Mouse (Mus musculus): ENCODE measurements around the gene Mfsd2b. TPM values are rescaled to one million over a fixed set of nuclear protein-coding genes. Genes with fewer than 3 reads are reported as not detected.

Mfsd2b gene
- total RNA-seq, 4 experiments from 2014 or later: 0.66 to 0.89 (median 0.77) TPM

- no peak for DNase-seq (ENCODE audit: low spot score in 2 of 2)
These were observed 57.3 kb downstream of the Mfsd2b start for GRCm38 (mm10) chr12:4816680-4817360.

GRCm38 (mm10) chr12:4813636-4814035 lies 60.5 kb downstream of the Mfsd2b start:
- no peak for DNase-seq (ENCODE audit: low spot score in 2 of 2)

Other genes starting within 250 kb of the Mfsd2b start
- gene Fam228a, start 135.9 kb downstream of the Mfsd2b start, total RNA-seq (2022): 1 to 10 TPM; 1.6 to 2.9 (median 2.1) TPM
- 10 to 100 TPM; 11.6 to 17.1 (median 13.1) TPM for gene Pfn4, start 105.3 kb downstream of the Mfsd2b start, total RNA-seq (2022)
- gene Fam228b, start 105.1 kb downstream of the Mfsd2b start, total RNA-seq (2022): 10 to 100 TPM; 17.6 to 20.0 (median 19.1) TPM
- 10 to 100 TPM; 69.8 to 92.7 (median 81.2) TPM for gene Sf3b6, start 56.8 kb downstream of the Mfsd2b start, total RNA-seq (2022)
- 10 to 100 TPM; 31.7 to 41.8 (median 39.3) TPM for gene Fkbp1b, start 32.8 kb downstream of the Mfsd2b start, total RNA-seq (2022)
- 10 to 100 TPM; 10.8 to 16.3 (median 13.0) TPM for gene Wdcp, start 31.1 kb downstream of the Mfsd2b start, total RNA-seq (2022)
- 10 to 100 TPM; 51.3 to 64.0 (median 57.8) TPM for gene Ubxn2a, start 33.3 kb upstream of the Mfsd2b start, total RNA-seq (2022)
- 10 to 100 TPM; 30.1 to 35.9 (median 33.0) TPM for gene Atad2b, start 43.0 kb upstream of the Mfsd2b start, total RNA-seq (2022)

Data from left cerebral cortex, adult 8-10 months (tissue).